In the genomic region with DNA sequence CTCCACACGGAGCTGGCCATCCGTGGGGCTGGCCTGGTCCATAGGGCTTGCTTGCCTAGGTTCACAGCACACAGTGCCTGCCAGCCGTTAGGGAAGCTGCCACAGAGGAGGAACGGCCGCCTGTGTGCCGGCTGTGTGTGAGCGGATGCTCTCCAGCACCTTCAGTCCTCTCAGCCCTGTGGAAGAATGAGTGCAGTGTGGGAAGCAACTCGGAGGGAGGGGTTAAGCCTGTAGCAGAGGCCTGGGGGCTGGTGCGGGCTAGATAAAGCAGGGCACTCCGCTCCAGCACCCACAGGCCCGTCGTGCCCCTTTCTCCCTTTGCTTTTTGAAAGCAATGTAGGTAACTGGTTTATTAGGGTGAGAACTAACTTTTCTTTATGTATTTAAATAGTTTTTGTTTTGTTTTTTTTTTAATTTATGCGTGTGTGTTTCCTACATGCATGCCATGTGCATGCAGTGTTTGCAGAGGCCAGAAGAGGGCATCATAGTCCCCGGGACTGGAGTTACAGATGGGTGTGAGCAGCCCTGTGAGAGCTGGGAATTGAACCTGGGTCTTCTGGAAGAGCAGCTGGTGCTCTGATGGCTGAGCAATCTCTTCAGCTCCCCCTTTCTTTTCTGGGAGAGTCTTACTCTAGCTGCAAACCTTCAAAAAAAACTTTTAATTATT, we compare ENCODE assay signal across 16 mouse cellular contexts. TPM values are rescaled to one million over a fixed set of nuclear protein-coding genes. Genes with fewer than 3 reads are reported as not detected.
DNase-seq lines count a peak whose midpoint lies in the region; ATAC-seq and TF ChIP-seq lines count a peak whose summit lies in the region.
"Had no signal": no experiment of that assay in that cellular context is flagged by ENCODE, and none has a peak within 500 bp of the region (broad histone marks: within the 10 kb centered on the region; RNA-seq: fewer than 3 reads in every experiment).

No protein-coding gene starts in this region.

- H3K27me3 ChIP-seq in liver, postnatal 0 days (ENCODE audit: insufficient read depth, low read length) = no peaks in the 10 kb centered on the region
- H3K27me3 ChIP-seq in midbrain, embryonic 11.5 days (ENCODE audit: control insufficient read depth, insufficient read depth, low read length) = no peaks in the 10 kb centered on the region
- H3K27me3 ChIP-seq: embryonic facial prominence, embryonic 12.5 days; forebrain, embryonic 12.5 days; lung, embryonic 15.5 days; neural tube, embryonic 15.5 days had no signal

- intact Hi-C loops in gastrocnemius, adult 2 months (cut with DNase I) = no loop called here

- TF ChIP-seq POLR2A in bone marrow macrophage, adult 2 months (IDR thresholded peaks at IDR 0.05; ENCODE audit: borderline replicate concordance, low read depth, low read length) = no peak

- H3K9ac ChIP-seq in liver, postnatal 0 days (replicated peaks) = no peak overlapping the region
- H3K9ac ChIP-seq in midbrain, embryonic 11.5 days (ENCODE audit: low read length) = no peak overlapping the region
- H3K9ac ChIP-seq: embryonic facial prominence, embryonic 12.5 days; forebrain, embryonic 12.5 days; lung, embryonic 15.5 days; neural tube, embryonic 15.5 days had no signal

- no peak for DNase-seq in gastrocnemius, adult 2 months
- DNase-seq in gastrocnemius, postnatal 4 days (ENCODE audit: low spot score in 2 of 2) = no peak
- DNase-seq in liver, postnatal 0 days = no peak
- no peak for DNase-seq in liver
- peak; percentile 13 to 17 for DNase-seq in B cell, adult 2 months
- no peak for DNase-seq in embryo, embryonic 11 days
- no peak for DNase-seq in midbrain, embryonic 11.5 days (ENCODE audit: low spot score, missing footprints)
- DNase-seq: kidney, adult 9 months; left cerebral cortex, postnatal 4 days had no signal

- H3K9me3 ChIP-seq in liver, postnatal 0 days (ENCODE audit: low read length) = no peaks in the 10 kb centered on the region
- no peaks in the 10 kb centered on the region for H3K9me3 ChIP-seq in midbrain, embryonic 11.5 days (ENCODE audit: control insufficient read depth, low read length)
- H3K9me3 ChIP-seq: embryonic facial prominence, embryonic 12.5 days; forebrain, embryonic 12.5 days; hindbrain, embryonic 10.5 days; lung, embryonic 15.5 days; neural tube, embryonic 15.5 days had no signal

- ATAC-seq in liver, postnatal 0 days = no peak
- ATAC-seq in midbrain, embryonic 11.5 days (ENCODE audit: low FRiP score) = no peak

- no peak for TF ChIP-seq EP300 in liver, postnatal 0 days (IDR thresholded peaks at IDR 0.05; ENCODE audit: low read depth)

- H3K36me3 ChIP-seq in liver, postnatal 0 days (replicated peaks; ENCODE audit: insufficient read depth, low read length) = peaks cover 60% of the 10 kb centered on the region
- peaks cover 30% of the 10 kb centered on the region for H3K36me3 ChIP-seq in midbrain, embryonic 11.5 days (ENCODE audit: control insufficient read depth, insufficient read depth, low read length)

- H3K27ac ChIP-seq in gastrocnemius, adult 2 months = no peak overlapping the region
- H3K27ac ChIP-seq in liver, postnatal 0 days (ENCODE audit: low read depth) = no peak overlapping the region
- peak overlapping the region; percentile 68 for H3K27ac ChIP-seq in bone marrow macrophage, adult 2 months (ENCODE audit: insufficient read depth, low read depth, low read length)
- H3K27ac ChIP-seq in midbrain, embryonic 11.5 days (ENCODE audit: low read depth, low read length) = no peak overlapping the region
- H3K27ac ChIP-seq: embryonic facial prominence, embryonic 12.5 days; forebrain, embryonic 12.5 days; lung, embryonic 15.5 days; neural tube, embryonic 15.5 days had no signal

- 89% methylated on average over 14 of the region's 14 CpGs for WGBS in liver, postnatal 0 days (ENCODE audit: insufficient replicate concordance)
- 91% methylated on average over 14 of the region's 14 CpGs for WGBS in midbrain, embryonic 11.5 days

- TF ChIP-seq CTCF in gastrocnemius, adult 2 months (IDR thresholded peaks at IDR 0.05) = peak; percentile 55
- TF ChIP-seq CTCF in liver, postnatal 0 days (IDR thresholded peaks at IDR 0.05; ENCODE audit: low read depth) = peak; percentile 42
- TF ChIP-seq CTCF in bone marrow macrophage, adult 2 months (IDR thresholded peaks at IDR 0.05; ENCODE audit: low read depth, low read length) = no peak

- H3K4me3 ChIP-seq in gastrocnemius, adult 2 months = no peak overlapping the region
- no peak overlapping the region for H3K4me3 ChIP-seq in liver, postnatal 0 days (ENCODE audit: low read depth, low read length)
- no peak overlapping the region for H3K4me3 ChIP-seq in bone marrow macrophage, adult 2 months (ENCODE audit: insufficient read depth, low read length)
- H3K4me3 ChIP-seq in midbrain, embryonic 11.5 days (ENCODE audit: low read depth, low read length) = no peak overlapping the region
- H3K4me3 ChIP-seq: embryonic facial prominence, embryonic 12.5 days; forebrain, embryonic 12.5 days; hindbrain, embryonic 10.5 days; lung, embryonic 15.5 days; neural tube, embryonic 15.5 days had no signal

- H3K4me2 ChIP-seq in liver, postnatal 0 days (ENCODE audit: low read depth, low read length) = no peak overlapping the region
- no peak overlapping the region for H3K4me2 ChIP-seq in midbrain, embryonic 11.5 days
- H3K4me2 ChIP-seq: embryonic facial prominence, embryonic 12.5 days; forebrain, embryonic 12.5 days; heart, embryonic 11.5 days; lung, embryonic 15.5 days; neural tube, embryonic 15.5 days had no signal

- no peaks in the 10 kb centered on the region for H3K4me1 ChIP-seq in liver, postnatal 0 days (ENCODE audit: insufficient read depth)
- peaks cover 52% of the 10 kb centered on the region for H3K4me1 ChIP-seq in bone marrow macrophage, adult 2 months (ENCODE audit: control insufficient read depth, insufficient read depth, low read length)
- H3K4me1 ChIP-seq in midbrain, embryonic 11.5 days (ENCODE audit: control insufficient read depth, insufficient read depth, low read length) = no peaks in the 10 kb centered on the region; the same call in 1 of the 2 replicates
- H3K4me1 ChIP-seq: embryonic facial prominence, embryonic 12.5 days; neural tube, embryonic 15.5 days had no signal

RNA-seq across cellular contexts. Expression of gene Sec14l1, which starts 30.6 kb away (rescaled TPM):
- total RNA-seq in gastrocnemius, adult 2 months (2021) = 10 to 100 TPM; 52.3 to 52.8 TPM
- 100 to 1,000 TPM; 134 to 144 TPM for total RNA-seq in gastrocnemius, postnatal 4 days (2021)
- 8.2 and 9.2 TPM in 2 replicates for polyA plus RNA-seq in liver, postnatal 0 days (2015; fragmentation: Nextera tagmentation; extraction: Ambion mirVana)
- polyA plus RNA-seq in bone marrow macrophage, adult 2 months (2012; ENCODE audit: insufficient read depth, insufficient read length, missing spikeins) = 122 and 132 TPM in 2 replicates
- polyA plus RNA-seq in midbrain, embryonic 11.5 days (2014; fragmentation: Nextera tagmentation; extraction: Ambion mirVana) = 32.4 and 36.7 TPM in 2 replicates

RNA-seq across cellular contexts. Expression of gene Sept9, which starts 53.9 kb away (rescaled TPM):
- total RNA-seq in gastrocnemius, adult 2 months (2021) = 10 to 100 TPM; 11.5 to 13.6 TPM
- total RNA-seq in gastrocnemius, postnatal 4 days (2021) = 10 to 100 TPM; 75.1 to 78.9 TPM
- 30.8 and 34.5 TPM in 2 replicates for polyA plus RNA-seq in liver, postnatal 0 days (2015; fragmentation: Nextera tagmentation; extraction: Ambion mirVana)
- polyA plus RNA-seq in bone marrow macrophage, adult 2 months (2012; ENCODE audit: insufficient read depth, insufficient read length, missing spikeins) = 90.9 and 123 TPM in 2 replicates
- polyA plus RNA-seq in midbrain, embryonic 11.5 days (2014; fragmentation: Nextera tagmentation; extraction: Ambion mirVana) = 146 and 152 TPM in 2 replicates

Comparison
In these comparisons a context has a peak if more than half of its experiments do, and no peak if none do; other contexts are left out.
1. DNase-seq: peak in B cell, adult 2 months (2 of 2); none in gastrocnemius, adult 2 months (single experiment), gastrocnemius, postnatal 4 days (0 of 2), liver, postnatal 0 days (single experiment), liver (single experiment), embryo, embryonic 11 days (single experiment) and midbrain, embryonic 11.5 days (single experiment).